Mouse (Mus musculus): Measurements from ENCODE around the gene Igsf23. TPM values are rescaled to one million over a fixed set of nuclear protein-coding genes. Genes with fewer than 3 reads are reported as not detected.
A peak's percentile ranks its signal among the peaks of the same experiment; 100 is the strongest.
"Not testable (repeated sequence)": the region's sequence is repeated elsewhere in the genome, so short reads cannot be mapped to it uniquely, and the experiment has no call there.

Igsf23 gene
- total and polyA plus RNA-seq, 3 experiments: 1.9 to 8.6 (median 2.9) TPM

- H3K4me1 ChIP-seq (ENCODE audit: control insufficient read depth, insufficient read depth, low read length): peaks cover 14% of the 10 kb centered on the region
- peak overlapping the region; percentile 95 for H3K27ac ChIP-seq
- no peaks in the 10 kb centered on the region for H3K36me3 ChIP-seq (ENCODE audit: control insufficient read depth, insufficient read depth, low read length)
- H3K9ac ChIP-seq (ENCODE audit: low read depth, low read length): no peak overlapping the region
- intact Hi-C loops (cut with DNase I): no loop called here
- TF ChIP-seq POLR2A (IDR thresholded peaks at IDR 0.05; ENCODE audit: insufficient read depth, low read depth, low read length) (no peak), EP300 (IDR thresholded peaks at IDR 0.05; ENCODE audit: insufficient read depth, low read depth, low read length) (peak; percentile 63; the same call in 1 of the 2 replicates), CTCF (IDR thresholded peaks at IDR 0.05) (peak; percentile 20)
- no peaks in the 10 kb centered on the region for H3K27me3 ChIP-seq (ENCODE audit: control insufficient read depth, insufficient read depth, low read length)
- 5% methylated on average over 21 of the region's 21 CpGs for WGBS
- H3K79me2 ChIP-seq (replicated peaks; ENCODE audit: control insufficient read depth, insufficient read depth, low read length): no peaks in the 10 kb centered on the region
- peak; percentile 81 to 83 for DNase-seq
- peak overlapping the region; percentile 4; the same call in 1 of the 2 replicates for H3K4me3 ChIP-seq
Measured at GRCm38 (mm10) chr7:19932877-19933809, 17.4 kb downstream of the Igsf23 start.

DNA sequence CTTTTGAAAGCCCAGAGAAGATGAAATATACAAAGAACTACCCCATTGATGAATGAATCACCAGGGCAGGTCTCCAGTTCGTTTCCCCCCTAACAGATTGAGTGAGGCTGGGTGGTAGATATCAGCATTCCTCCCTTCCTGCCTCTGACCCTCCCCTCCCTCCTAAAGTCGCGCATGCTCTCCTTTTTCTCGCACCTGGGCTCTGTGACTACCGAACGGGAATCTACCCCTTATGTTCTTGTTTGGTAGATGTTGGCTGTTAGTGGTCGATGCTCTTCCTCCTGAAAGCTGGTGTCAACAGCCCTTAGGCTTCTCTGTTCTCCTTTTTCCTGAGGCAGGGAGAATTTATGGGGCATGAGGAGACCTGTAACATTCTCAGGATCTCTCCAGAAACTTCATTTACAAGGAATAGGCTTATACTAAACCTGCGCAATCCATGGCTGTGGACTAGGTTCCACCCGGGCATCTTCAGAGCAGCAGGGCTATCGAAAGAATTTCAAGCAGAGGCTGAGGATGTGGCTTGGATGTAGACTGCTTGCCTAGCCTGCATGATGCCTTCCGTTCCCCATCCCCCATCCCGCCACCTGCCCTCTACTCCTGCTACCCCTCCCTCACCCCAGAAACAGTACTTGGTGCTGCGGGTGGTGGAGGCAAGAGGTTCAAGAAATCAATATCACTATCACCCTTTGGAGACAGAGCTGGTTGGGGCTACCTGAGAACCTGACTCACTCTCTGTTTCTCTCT is 18.3 kb downstream of the Igsf23 start:
- intact Hi-C loops (cut with DNase I): no loop called here
- peaks cover 15% of the 10 kb centered on the region for H3K4me1 ChIP-seq (ENCODE audit: control insufficient read depth, insufficient read depth, low read length)
- H3K4me3 ChIP-seq: no peak overlapping the region
- H3K9ac ChIP-seq (ENCODE audit: low read depth, low read length): no peak overlapping the region
- no peak for DNase-seq
- H3K27ac ChIP-seq: peak overlapping the region; percentile 5; the same call in 1 of the 2 replicates
- WGBS: 34% methylated on average over 13 of the region's 13 CpGs
- H3K79me2 ChIP-seq (replicated peaks; ENCODE audit: control insufficient read depth, insufficient read depth, low read length): no peaks in the 10 kb centered on the region
- H3K36me3 ChIP-seq (ENCODE audit: control insufficient read depth, insufficient read depth, low read length): no peaks in the 10 kb centered on the region
- no peak for TF ChIP-seq POLR2A (IDR thresholded peaks at IDR 0.05; ENCODE audit: insufficient read depth, low read depth, low read length)
- TF ChIP-seq EP300 (IDR thresholded peaks at IDR 0.05; ENCODE audit: insufficient read depth, low read depth, low read length): no peak
- no peak for TF ChIP-seq CTCF (IDR thresholded peaks at IDR 0.05)
- H3K27me3 ChIP-seq (ENCODE audit: control insufficient read depth, insufficient read depth, low read length): no peaks in the 10 kb centered on the region

GRCm38 (mm10) chr7:19930481-19930880 is 20.1 kb downstream of the Igsf23 start:
- H3K36me3 ChIP-seq (ENCODE audit: control insufficient read depth, insufficient read depth, low read length); H3K79me2 ChIP-seq (replicated peaks; ENCODE audit: control insufficient read depth, insufficient read depth, low read length); DNase-seq; H3K27me3 ChIP-seq (ENCODE audit: control insufficient read depth, insufficient read depth, low read length); H3K4me3 ChIP-seq; H3K9ac ChIP-seq (ENCODE audit: low read depth, low read length); H3K27ac ChIP-seq; intact Hi-C loops (cut with DNase I): not testable (repeated sequence)
- H3K4me1 ChIP-seq (ENCODE audit: control insufficient read depth, insufficient read depth, low read length): peaks cover 16% of the 10 kb centered on the region
- WGBS: 64% methylated on average over 6 of the region's 6 CpGs

DNA sequence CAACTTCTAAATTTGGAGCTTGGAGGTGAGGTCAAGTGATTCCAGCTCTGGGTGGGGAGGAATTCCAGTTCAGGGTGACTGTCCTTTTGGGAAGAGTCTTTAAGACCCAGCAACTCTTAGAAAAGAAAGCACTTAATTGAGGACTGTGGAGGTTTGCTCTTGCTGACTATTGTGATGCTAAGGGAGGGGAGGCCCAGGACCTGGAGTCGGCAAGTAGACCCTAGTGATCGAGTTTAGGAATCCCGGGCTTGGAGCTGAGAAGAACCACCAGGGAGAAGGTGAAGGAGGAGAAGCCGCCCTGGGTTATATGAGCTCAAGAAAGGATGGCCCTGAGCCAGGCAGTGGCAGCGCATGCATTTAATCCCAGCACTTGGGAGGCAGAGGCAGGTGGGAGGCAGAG is 22.1 kb downstream of the Igsf23 start:
- intact Hi-C loops (cut with DNase I): no loop called here
- no peak overlapping the region for H3K9ac ChIP-seq (ENCODE audit: low read depth, low read length)
- peaks cover 14% of the 10 kb centered on the region for H3K4me1 ChIP-seq (ENCODE audit: control insufficient read depth, insufficient read depth, low read length)
- 59% methylated on average over 5 of the region's 5 CpGs for WGBS
- no peaks in the 10 kb centered on the region for H3K27me3 ChIP-seq (ENCODE audit: control insufficient read depth, insufficient read depth, low read length)
- no peaks in the 10 kb centered on the region for H3K79me2 ChIP-seq (replicated peaks; ENCODE audit: control insufficient read depth, insufficient read depth, low read length)
- no peak overlapping the region for H3K4me3 ChIP-seq
- TF ChIP-seq POLR2A (IDR thresholded peaks at IDR 0.05; ENCODE audit: insufficient read depth, low read depth, low read length): no peak
- no peak for TF ChIP-seq CTCF (IDR thresholded peaks at IDR 0.05)
- no peak for TF ChIP-seq EP300 (IDR thresholded peaks at IDR 0.05; ENCODE audit: insufficient read depth, low read depth, low read length)
- peak overlapping the region; percentile 79 for H3K27ac ChIP-seq
- no peak for DNase-seq
- no peaks in the 10 kb centered on the region for H3K36me3 ChIP-seq (ENCODE audit: control insufficient read depth, insufficient read depth, low read length)

DNA sequence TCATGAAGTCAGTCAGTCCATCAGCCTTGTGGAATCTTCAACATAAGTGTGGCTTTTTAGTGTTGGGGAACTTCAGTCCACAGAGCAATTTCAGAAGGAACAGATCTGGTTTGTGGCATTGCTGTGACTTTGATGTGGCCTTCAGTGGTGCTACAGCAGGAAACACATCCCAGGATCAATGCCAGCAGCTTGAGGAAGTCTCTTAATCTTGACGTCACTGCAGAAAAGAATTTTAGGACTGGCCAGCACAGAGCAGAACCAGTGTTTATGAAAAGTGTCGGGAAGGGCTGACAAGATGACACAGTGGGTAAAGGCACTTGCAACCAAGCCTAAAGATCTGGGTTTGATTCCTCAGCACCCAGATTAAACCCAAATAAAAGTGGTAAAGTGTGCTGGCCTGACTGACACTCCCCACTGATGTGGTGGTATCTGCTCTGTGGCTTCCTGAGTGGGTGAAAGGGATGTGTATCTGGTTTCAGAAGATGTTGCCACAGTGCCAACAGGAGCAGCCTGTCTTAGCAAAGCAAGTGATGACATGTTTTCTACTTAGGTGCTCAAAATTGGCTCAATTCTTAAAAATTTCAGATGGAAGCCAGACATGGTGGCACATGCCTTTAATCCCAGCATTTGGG is 23.6 kb downstream of the Igsf23 start:
- Histone ChIP-seq H3K27ac (peak overlapping the region; percentile 74), H3K79me2 (replicated peaks; ENCODE audit: control insufficient read depth, insufficient read depth, low read length) (no peaks in the 10 kb centered on the region), H3K4me3 (no peak overlapping the region), H3K4me1 (ENCODE audit: control insufficient read depth, insufficient read depth, low read length) (peaks cover 12% of the 10 kb centered on the region), H3K9ac (ENCODE audit: low read depth, low read length) (no peak overlapping the region), H3K27me3 (ENCODE audit: control insufficient read depth, insufficient read depth, low read length) (no peaks in the 10 kb centered on the region), H3K36me3 (ENCODE audit: control insufficient read depth, insufficient read depth, low read length) (no peaks in the 10 kb centered on the region)
- TF ChIP-seq EP300 (IDR thresholded peaks at IDR 0.05; ENCODE audit: insufficient read depth, low read depth, low read length) (no peak), CTCF (IDR thresholded peaks at IDR 0.05) (no peak), POLR2A (IDR thresholded peaks at IDR 0.05; ENCODE audit: insufficient read depth, low read depth, low read length) (no peak)
- peak in 1 of 2 experiments; percentile 39 for DNase-seq
- intact Hi-C loops (cut with DNase I): no loop called here
- whole genome bisulfite sequencing: 0% methylated on average over 2 of the region's 2 CpGs
